Comparison of ENCODE assay signal across 29 mouse cellular contexts in genomic region chr3:135590471-135590870, GRCm38 (mm10).
DNase-seq lines count a peak whose midpoint lies in the region; ATAC-seq and TF ChIP-seq lines count a peak whose summit lies in the region.
"Had no signal": no experiment of that assay in that cellular context is flagged by ENCODE, and none has a peak within 500 bp of the region (broad histone marks: within the 10 kb centered on the region; RNA-seq: fewer than 3 reads in every experiment).

No protein-coding gene starts in this region.

- H3K36me3 ChIP-seq in MEL (ENCODE audit: control insufficient read depth in 1 of 2, insufficient read depth in 2 of 2, low read length in 2 of 2) = peaks cover 0 to 15% of the 10 kb centered on the region in 2 experiments; a peak in 3 of 4 replicates
- peaks cover 27% of the 10 kb centered on the region for H3K36me3 ChIP-seq in intestine, embryonic 16.5 days (ENCODE audit: control insufficient read depth, insufficient read depth, low read length)
- H3K36me3 ChIP-seq: midbrain, embryonic 15.5 days had no signal

- H3K9me3 ChIP-seq in MEL (replicated peaks; ENCODE audit: insufficient read depth, low read length) = no peaks in the 10 kb centered on the region
- no peaks in the 10 kb centered on the region for H3K9me3 ChIP-seq in intestine, embryonic 16.5 days (ENCODE audit: control insufficient read depth, low read length)
- H3K9me3 ChIP-seq: embryonic facial prominence, embryonic 13.5 days; forebrain, embryonic 10.5 days; forebrain, embryonic 15.5 days; heart, embryonic 12.5 days; hindbrain, embryonic 13.5 days; midbrain, embryonic 10.5 days; midbrain, embryonic 15.5 days; neural tube, embryonic 15.5 days had no signal

- ATAC-seq in intestine, embryonic 16.5 days = peak; percentile 49
- ATAC-seq: forebrain, embryonic 15.5 days; lung, postnatal 0 days; midbrain, embryonic 15.5 days had no signal

- no peak overlapping the region for H3K4me3 ChIP-seq in MEL (ENCODE audit: control insufficient read depth in 1 of 2, insufficient read depth in 1 of 2, low read depth in 2 of 2, low read length in 2 of 2)
- no peak overlapping the region for H3K4me3 ChIP-seq in intestine, embryonic 16.5 days (ENCODE audit: low read length)
- H3K4me3 ChIP-seq: embryonic facial prominence, embryonic 13.5 days; forebrain, embryonic 10.5 days; forebrain, embryonic 15.5 days; gastrocnemius, adult 2 months; heart, adult 2 months; heart, embryonic 12.5 days; hindbrain, embryonic 13.5 days; midbrain, embryonic 10.5 days; midbrain, embryonic 15.5 days; neural tube, embryonic 15.5 days had no signal

- H3K27me3 ChIP-seq in MEL (ENCODE audit: control insufficient read depth in 1 of 2, insufficient read depth in 2 of 2, low read length in 2 of 2) = no peaks in the 10 kb centered on the region
- H3K27me3 ChIP-seq in intestine, embryonic 16.5 days (replicated peaks; ENCODE audit: control insufficient read depth, insufficient read depth, low read length) = no peaks in the 10 kb centered on the region
- H3K27me3 ChIP-seq: embryonic facial prominence, embryonic 13.5 days; forebrain, embryonic 15.5 days; heart, embryonic 12.5 days; hindbrain, embryonic 13.5 days; midbrain, embryonic 15.5 days; neural tube, embryonic 15.5 days had no signal

- H3K79me2 ChIP-seq in MEL (ENCODE audit: control insufficient read depth, insufficient read depth, low read length, poor library complexity) = no peaks in the 10 kb centered on the region

- no peak for TF ChIP-seq CTCF in MEL (IDR thresholded peaks at IDR 0.05 in 2 of 3, conservative IDR thresholded peaks at IDR 0.05 in 1 of 3; ENCODE audit: control insufficient read depth in 1 of 3, insufficient read depth in 1 of 3, low read depth in 2 of 3, low read length in 3 of 3, poor library complexity in 1 of 3, severe bottlenecking in 1 of 3)

- peak in 1 of 2 experiments; percentile 35; a peak in 1 of 4 replicates for TF ChIP-seq EP300 in MEL (IDR thresholded peaks at IDR 0.05; ENCODE audit: low read depth in 1 of 2, low read length in 2 of 2)

- DNase-seq in adrenal gland, postnatal 14 days = peak; percentile 56
- DNase-seq in adrenal gland, adult 18-20 months (ENCODE audit: low spot score in 2 of 2) = no peak
- peak; percentile 30 for DNase-seq in MEL (ENCODE audit: low read depth, low spot score)
- DNase-seq in retina, embryonic 14.5 days (ENCODE audit: low spot score) = no peak
- DNase-seq in layer of hippocampus, adult 9-10 months (ENCODE audit: low spot score) = no peak
- no peak for DNase-seq in embryo, embryonic 10 days (ENCODE audit: low spot score)
- DNase-seq: cerebellum, adult 9-10 months; cerebellum, postnatal 36 days; gastrocnemius, adult 2 months; gastrocnemius, postnatal 36 days; heart, adult 2 months; heart, postnatal 4 days; kidney, adult 8-10 months; layer of hippocampus, adult 9-11 months; lung, adult 18-20 months; right cerebral cortex, adult 18-20 months; spleen, adult 18-20 months; thymus, postnatal 25 days had no signal

- H3K4me1 ChIP-seq in MEL (ENCODE audit: control insufficient read depth in 1 of 2, insufficient read depth in 2 of 2, low read length in 2 of 2) = peaks cover 4 to 12% of the 10 kb centered on the region in 2 experiments; a peak in 3 of 4 replicates
- H3K4me1 ChIP-seq in intestine, embryonic 16.5 days (ENCODE audit: control insufficient read depth, insufficient read depth, low read length) = peaks cover 9% of the 10 kb centered on the region
- H3K4me1 ChIP-seq: forebrain, embryonic 15.5 days; midbrain, embryonic 10.5 days; midbrain, embryonic 15.5 days; neural tube, embryonic 15.5 days had no signal

- no peak for TF ChIP-seq RAD21 in MEL (IDR thresholded peaks at IDR 0.05; ENCODE audit: low read depth, low read length)

- WGBS in intestine, embryonic 16.5 days = 51% methylated on average over 4 of the region's 4 CpGs

- H3K9ac ChIP-seq in MEL (ENCODE audit: control insufficient read depth, low read depth, low read length, poor library complexity, severe bottlenecking) = no peak overlapping the region
- no peak overlapping the region for H3K9ac ChIP-seq in intestine, embryonic 16.5 days (ENCODE audit: low read depth, low read length)
- H3K9ac ChIP-seq: embryonic facial prominence, embryonic 13.5 days; forebrain, embryonic 15.5 days; heart, embryonic 12.5 days; hindbrain, embryonic 13.5 days; midbrain, embryonic 15.5 days; neural tube, embryonic 15.5 days had no signal

- no peak overlapping the region for H3K27ac ChIP-seq in MEL (ENCODE audit: control insufficient read depth, low read depth, low read length)
- H3K27ac ChIP-seq in intestine, embryonic 16.5 days (ENCODE audit: low read length) = no peak overlapping the region
- H3K27ac ChIP-seq: embryonic facial prominence, embryonic 13.5 days; forebrain, embryonic 10.5 days; forebrain, embryonic 15.5 days; heart, adult 2 months; hindbrain, embryonic 13.5 days; kidney, postnatal 0 days; midbrain, embryonic 10.5 days; midbrain, embryonic 15.5 days; neural tube, embryonic 15.5 days had no signal

- H3K4me2 ChIP-seq in intestine, embryonic 16.5 days (ENCODE audit: low read depth, low read length) = no peak overlapping the region
- H3K4me2 ChIP-seq: embryonic facial prominence, embryonic 13.5 days; forebrain, embryonic 15.5 days; heart, embryonic 12.5 days; hindbrain, embryonic 13.5 days; midbrain, embryonic 15.5 days; neural tube, embryonic 15.5 days had no signal

- TF ChIP-seq POLR2A in MEL (IDR thresholded peaks at IDR 0.05; ENCODE audit: control insufficient read depth in 1 of 2, insufficient read depth in 1 of 2, low read depth in 1 of 2, low read length in 2 of 2, poor library complexity in 1 of 2) = no peak

TF ChIP-seq in MEL, 35 proteins besides CTCF, POLR2A, EP300 and RAD21:
- TF ChIP-seq NELFE (IDR thresholded peaks at IDR 0.05; ENCODE audit: low read depth, low read length) (no peak), GATA1 (IDR thresholded peaks at IDR 0.05; ENCODE audit: low read depth, low read length) (peak; percentile 55), CHD2 (IDR thresholded peaks at IDR 0.05; ENCODE audit: low read length) (no peak)
TF ChIP-seq in MEL: peak in this region for 1.

Comparison
In these comparisons a context has a peak if more than half of its experiments do, and no peak if none do; other contexts are left out.
1. DNase-seq: peak in adrenal gland, postnatal 14 days (single experiment) and MEL (single experiment); none in adrenal gland, adult 18-20 months (0 of 2), retina, embryonic 14.5 days (single experiment), layer of hippocampus, adult 9-10 months (single experiment) and embryo, embryonic 10 days (single experiment).